In genomic region chr4:45452569-45453111, GRCm38 (mm10) we compare ENCODE assay signal across 9 mouse cellular contexts. TPM values are rescaled to one million over a fixed set of nuclear protein-coding genes. Genes with fewer than 3 reads are reported as not detected.
A peak's percentile ranks its signal among the peaks of the same experiment; 100 is the strongest.
DNase-seq lines count a peak whose midpoint lies in the region; ATAC-seq and TF ChIP-seq lines count a peak whose summit lies in the region.
"Had no signal": no experiment of that assay in that cellular context is flagged by ENCODE, and none has a peak within 500 bp of the region (broad histone marks: within the 10 kb centered on the region; RNA-seq: fewer than 3 reads in every experiment).

No protein-coding gene starts in this region.

- H3K9me3 ChIP-seq in heart, postnatal 0 days (replicated peaks; ENCODE audit: control insufficient read depth, low read length) = no peaks in the 10 kb centered on the region
- no peaks in the 10 kb centered on the region for H3K9me3 ChIP-seq in limb, embryonic 13.5 days
- H3K9me3 ChIP-seq: embryonic facial prominence, embryonic 13.5 days had no signal

- no peak overlapping the region for H3K4me3 ChIP-seq in heart, postnatal 0 days (ENCODE audit: low read depth, low read length)
- H3K4me3 ChIP-seq in limb, embryonic 13.5 days = no peak overlapping the region
- no peak overlapping the region for H3K4me3 ChIP-seq in myocyte
- H3K4me3 ChIP-seq: embryonic facial prominence, embryonic 13.5 days had no signal

- DNase-seq in embryo, embryonic 10 days (ENCODE audit: low spot score) = peak; percentile 39
- no peak for DNase-seq in embryo, embryonic 9.5 days (ENCODE audit: extremely low spot score)
- DNase-seq in adipocyte (ENCODE audit: low spot score) = peak; percentile 28
- peak; percentile 53 for DNase-seq in heart, postnatal 0 days (ENCODE audit: low spot score)
- no peak for DNase-seq in thymus, postnatal 36 days
- DNase-seq in cerebellum, postnatal 36 days = no peak

- 0 out of 2 replicates have a peak overlapping the region, but pooled peaks have one; percentile 3 for H3K4me2 ChIP-seq in heart, postnatal 0 days (ENCODE audit: low read depth, low read length)
- H3K4me2 ChIP-seq in limb, embryonic 13.5 days (replicated peaks) = no peak overlapping the region
- peak overlapping the region; percentile 39 for H3K4me2 ChIP-seq in myocyte (ENCODE audit: low read depth)
- H3K4me2 ChIP-seq: embryonic facial prominence, embryonic 13.5 days had no signal

- TF ChIP-seq POLR2A in myocyte (IDR thresholded peaks at IDR 0.05; ENCODE audit: insufficient read length, low read depth) = no peak

- peaks cover 18% of the 10 kb centered on the region; the same call in 1 of the 2 replicates for H3K4me1 ChIP-seq in heart, postnatal 0 days (ENCODE audit: control insufficient read depth, insufficient read depth)
- H3K4me1 ChIP-seq in limb, embryonic 13.5 days = peaks cover 46% of the 10 kb centered on the region

- H3K27me3 ChIP-seq in heart, postnatal 0 days (ENCODE audit: control insufficient read depth, insufficient read depth, low read length) = no peaks in the 10 kb centered on the region
- H3K27me3 ChIP-seq in limb, embryonic 13.5 days = peaks cover 10% of the 10 kb centered on the region
- H3K27me3 ChIP-seq in myocyte (ENCODE audit: control insufficient read depth, insufficient read depth, insufficient read length) = no peaks in the 10 kb centered on the region
- H3K27me3 ChIP-seq: embryonic facial prominence, embryonic 13.5 days had no signal

- peak overlapping the region; percentile 56 for H3K27ac ChIP-seq in heart, postnatal 0 days (ENCODE audit: low read depth)
- no peak overlapping the region for H3K27ac ChIP-seq in limb, embryonic 13.5 days
- H3K27ac ChIP-seq: embryonic facial prominence, embryonic 13.5 days had no signal

- H3K36me3 ChIP-seq in heart, postnatal 0 days (replicated peaks; ENCODE audit: control insufficient read depth, insufficient read depth, low read length) = peaks cover 24% of the 10 kb centered on the region
- H3K36me3 ChIP-seq in limb, embryonic 13.5 days = peaks cover 14% of the 10 kb centered on the region
- peaks cover 5% of the 10 kb centered on the region for H3K36me3 ChIP-seq in myocyte (ENCODE audit: control insufficient read depth, insufficient read depth)

- no peak overlapping the region for H3K9ac ChIP-seq in heart, postnatal 0 days (replicated peaks; ENCODE audit: low read depth, low read length)
- H3K9ac ChIP-seq in limb, embryonic 13.5 days = peak overlapping the region; percentile 19; the same call in 1 of the 2 replicates
- H3K9ac ChIP-seq: embryonic facial prominence, embryonic 13.5 days had no signal

- peaks cover 39% of the 10 kb centered on the region for H3K79me2 ChIP-seq in myocyte (ENCODE audit: control insufficient read depth, insufficient read depth)

- no peak for TF ChIP-seq EP300 in heart, postnatal 0 days (IDR thresholded peaks at IDR 0.05; ENCODE audit: low read depth)

- no peak overlapping the region for H3ac ChIP-seq in myocyte (ENCODE audit: control insufficient read depth, insufficient read length)

- WGBS in heart, postnatal 0 days = 54% methylated on average over 7 of the region's 7 CpGs
- WGBS in limb, embryonic 13.5 days = 38% methylated on average over 7 of the region's 7 CpGs

- 0 out of 2 replicates have a peak, but pooled peaks have one; percentile 3 for TF ChIP-seq CTCF in heart, postnatal 0 days (IDR thresholded peaks at IDR 0.05; ENCODE audit: low read depth)

- peak; percentile 65 for ATAC-seq in heart, postnatal 0 days (ENCODE audit: insufficient read depth, low read depth)
- ATAC-seq in limb, embryonic 13.5 days (ENCODE audit: low FRiP score, low read depth) = no peak

TF ChIP-seq in myocyte, 11 proteins besides CTCF, POLR2A, EP300 and RAD21:
- no peak for TF ChIP-seq CEBPB (IDR thresholded peaks at IDR 0.05; ENCODE audit: insufficient read depth, poor library complexity, severe bottlenecking)
- TF ChIP-seq MYOG (IDR thresholded peaks at IDR 0.05; ENCODE audit: control insufficient read depth in 1 of 3, insufficient read depth in 1 of 3, insufficient read length in 2 of 3, low read depth in 2 of 3) = peak in 1 of 3 experiments; percentile 53
- TF ChIP-seq TCF12 (IDR thresholded peaks at IDR 0.05; ENCODE audit: insufficient read depth, poor library complexity, severe bottlenecking) = no peak
- TF ChIP-seq REST (IDR thresholded peaks at IDR 0.05; ENCODE audit: insufficient read depth, insufficient read length) = no peak
- TF ChIP-seq E2F4 (IDR thresholded peaks at IDR 0.05; ENCODE audit: insufficient read depth) = no peak
- TF ChIP-seq MYOD1 (IDR thresholded peaks at IDR 0.05; ENCODE audit: control insufficient read depth in 1 of 3, insufficient read length in 2 of 3, low read depth in 2 of 3) = peak in 2 of 3 experiments; percentile 57 to 68

RNA-seq across cellular contexts. Expression of gene Slc25a51, which starts 44.1 kb away (rescaled TPM):
- 136 and 190 TPM in 2 replicates for total RNA-seq in heart, postnatal 0 days (2014; rRNA removed; ENCODE audit: low replicate concordance)
- 60.9 and 70.1 TPM in 2 replicates for polyA plus RNA-seq in heart, postnatal 0 days (2015; fragmentation: Nextera tagmentation; extraction: Ambion mirVana)
- 53.9 and 68.1 TPM in 2 replicates for polyA plus RNA-seq in limb, embryonic 13.5 days (2015; fragmentation: Nextera tagmentation; extraction: Ambion mirVana)
- 39.9 TPM for polyA plus RNA-seq in myocyte (2012; fragmentation: generic; extraction: Trizol)

Comparison
In these comparisons a context has a peak if more than half of its experiments do, and no peak if none do; other contexts are left out.
1. DNase-seq: peak in embryo, embryonic 10 days (single experiment), adipocyte (single experiment) and heart, postnatal 0 days (single experiment); none in embryo, embryonic 9.5 days (single experiment), thymus, postnatal 36 days (0 of 2) and cerebellum, postnatal 36 days (0 of 2).